Mouse (Mus musculus): ENCODE results near the gene Hist1h3a. TPM values are rescaled to one million over a fixed set of nuclear protein-coding genes. Genes with fewer than 3 reads are reported as not detected.
"Not testable (repeated sequence)": the region's sequence is repeated elsewhere in the genome, so short reads cannot be mapped to it uniquely, and the experiment has no call there.

Gene Hist1h3a
- polyA plus RNA-seq, 1 experiment, result 4.0 TPM

DNA sequence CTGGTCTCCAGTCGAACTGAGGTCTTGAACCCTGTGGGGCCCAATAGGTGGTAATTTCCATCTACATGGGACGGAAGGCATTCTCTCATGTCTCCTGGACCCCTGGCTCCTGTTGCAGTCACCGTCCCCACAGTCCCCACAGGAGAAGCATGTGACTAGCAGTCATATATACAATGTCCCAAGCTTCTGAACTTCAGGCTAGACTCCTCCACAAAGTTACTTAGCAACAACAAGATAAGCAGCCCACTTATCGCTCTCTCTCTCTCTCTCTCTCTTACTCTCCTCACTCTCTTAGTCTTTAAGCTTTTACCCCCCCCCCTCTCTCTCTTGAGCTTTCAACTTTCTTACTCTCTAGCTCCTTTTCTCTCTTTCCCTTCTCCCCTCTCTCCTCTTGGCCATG, 37.9 kb downstream of the Hist1h3a start:
- no peaks in the 10 kb centered on the region for H3K36me3 ChIP-seq (ENCODE audit: control insufficient read depth)
- TF ChIP-seq GATA1 (IDR thresholded peaks at IDR 0.05; ENCODE audit: low read length) (no peak), TAL1 (IDR thresholded peaks at IDR 0.05; ENCODE audit: low read length) (no peak)
- H3K27me3 ChIP-seq (ENCODE audit: control insufficient read depth), result no peaks in the 10 kb centered on the region
- no peaks in the 10 kb centered on the region for H3K9me3 ChIP-seq (ENCODE audit: control insufficient read depth, low read length)
- peaks cover 22% of the 10 kb centered on the region for H3K4me1 ChIP-seq (ENCODE audit: control insufficient read depth)
- no peak overlapping the region for H3K4me3 ChIP-seq (replicated peaks)

DNA sequence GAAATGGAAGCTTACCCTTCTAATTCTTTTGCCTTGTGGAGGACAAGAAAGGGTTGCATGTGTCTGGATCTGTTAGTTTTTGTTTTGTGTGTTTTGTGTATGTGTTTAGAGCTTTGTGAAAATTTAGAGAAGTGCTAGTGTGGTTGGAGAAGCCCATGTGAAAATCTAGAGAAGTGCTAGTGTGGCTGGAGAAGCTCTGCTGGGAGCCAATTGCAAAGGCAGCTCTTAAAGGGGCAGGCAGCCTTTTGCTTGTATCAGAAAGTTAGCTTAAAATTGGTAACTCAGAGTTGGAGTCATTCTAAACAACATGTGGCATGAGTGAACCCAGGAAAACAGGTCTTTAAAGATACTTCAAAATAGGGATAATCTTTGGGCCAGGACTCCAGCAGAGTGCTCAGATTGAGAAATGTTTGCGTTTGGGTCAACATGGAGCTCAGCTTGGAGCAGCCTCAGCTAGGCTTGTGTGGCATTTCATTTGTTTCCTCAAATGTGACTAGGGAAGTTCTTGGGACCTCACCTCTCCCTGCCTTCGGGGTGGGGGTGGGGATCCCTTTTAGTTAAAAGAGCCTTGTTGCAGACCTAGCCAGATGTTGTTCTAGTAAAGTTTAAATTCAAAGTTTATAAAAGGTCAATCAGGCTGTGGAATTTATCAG, 44.5 kb downstream of the Hist1h3a start:
- H3K4me3 ChIP-seq (replicated peaks); H3K36me3 ChIP-seq (ENCODE audit: control insufficient read depth); H3K27me3 ChIP-seq (ENCODE audit: control insufficient read depth); H3K9me3 ChIP-seq (ENCODE audit: control insufficient read depth, low read length); H3K4me1 ChIP-seq (ENCODE audit: control insufficient read depth): not testable (repeated sequence)

DNA sequence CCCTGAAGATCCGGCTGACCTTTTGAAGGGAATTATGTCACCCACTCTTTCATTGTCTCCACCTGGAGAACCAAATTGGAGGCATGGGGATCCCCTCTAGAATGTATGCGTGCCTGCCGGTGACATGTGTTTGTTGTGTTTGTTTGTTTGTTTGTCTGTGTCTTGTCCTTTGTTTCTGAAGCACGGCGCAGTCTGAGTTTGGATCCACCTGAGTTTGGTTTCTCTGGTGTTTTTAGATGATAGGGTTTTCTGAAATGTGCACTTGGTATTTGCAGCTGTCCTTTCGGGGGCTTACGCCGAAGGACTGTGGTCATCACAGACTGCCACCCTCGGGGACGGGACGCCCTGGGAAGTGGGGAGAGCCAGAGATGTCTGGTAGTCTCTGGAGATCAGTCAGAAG, 45.0 kb downstream of the Hist1h3a start:
- no peaks in the 10 kb centered on the region for H3K4me1 ChIP-seq (ENCODE audit: control insufficient read depth)
- peaks cover 8% of the 10 kb centered on the region for H3K27me3 ChIP-seq (ENCODE audit: control insufficient read depth)
- H3K36me3 ChIP-seq (ENCODE audit: control insufficient read depth), result no peaks in the 10 kb centered on the region
- no peaks in the 10 kb centered on the region for H3K9me3 ChIP-seq (ENCODE audit: control insufficient read depth, low read length)
- H3K4me3 ChIP-seq (replicated peaks), result no peak overlapping the region
- TF ChIP-seq GATA1 (IDR thresholded peaks at IDR 0.05; ENCODE audit: low read length) (no peak), TAL1 (IDR thresholded peaks at IDR 0.05; ENCODE audit: low read length) (no peak)

DNA sequence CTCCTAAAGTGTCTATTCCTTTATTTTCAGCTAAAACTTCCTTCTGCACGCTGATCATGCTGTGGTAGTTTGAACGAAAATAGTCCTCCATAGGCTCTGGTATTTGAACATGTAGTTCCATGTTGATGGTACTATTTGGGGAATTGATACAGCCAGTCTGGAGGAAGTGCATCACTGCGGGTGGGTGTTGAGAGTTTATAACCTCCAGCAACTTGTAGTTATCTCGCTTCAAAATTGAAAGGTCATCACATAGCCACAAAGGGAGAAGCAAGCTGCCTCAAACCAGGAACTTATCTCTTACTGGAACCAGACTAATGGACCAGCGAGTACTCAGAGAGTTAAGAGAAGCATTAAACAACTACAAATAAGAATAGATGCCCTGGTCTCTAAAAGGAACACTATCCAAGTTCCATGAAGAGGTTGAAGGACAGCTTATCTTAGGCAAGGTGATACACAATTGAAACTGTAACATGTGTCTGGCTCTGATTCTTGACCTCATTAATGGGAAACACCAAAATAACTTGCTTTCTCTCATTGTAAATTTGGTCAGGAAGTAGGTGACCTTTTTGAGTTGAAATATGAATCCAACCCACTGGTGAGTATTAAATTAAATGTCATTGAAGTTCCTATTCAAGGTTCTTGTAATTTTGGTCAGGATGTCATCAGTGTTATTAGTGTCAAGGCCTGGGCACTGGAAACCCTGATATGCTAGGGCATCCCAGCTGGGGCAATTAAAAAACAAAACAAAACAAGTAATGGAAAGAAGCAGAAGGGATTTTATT, 45.7 kb downstream of the Hist1h3a start:
- Histone ChIP-seq H3K4me1 (ENCODE audit: control insufficient read depth) (no peaks in the 10 kb centered on the region), H3K4me3 (replicated peaks) (no peak overlapping the region), H3K27me3 (ENCODE audit: control insufficient read depth) (peaks cover 15% of the 10 kb centered on the region), H3K36me3 (ENCODE audit: control insufficient read depth) (no peaks in the 10 kb centered on the region), H3K9me3 (ENCODE audit: control insufficient read depth, low read length) (no peaks in the 10 kb centered on the region)
- TF ChIP-seq GATA1 (IDR thresholded peaks at IDR 0.05; ENCODE audit: low read length) (no peak), TAL1 (IDR thresholded peaks at IDR 0.05; ENCODE audit: low read length) (no peak)

Other genes starting within 250 kb of the Hist1h3a start
- 10.1 and 19.7 TPM in 2 replicates for gene Hist1h4h, start 231.3 kb downstream of the Hist1h3a start, polyA plus RNA-seq (2012)
- gene Hist1h2af, start 228.5 kb downstream of the Hist1h3a start, polyA plus RNA-seq (2012), result 52.5 and 62.7 TPM in 2 replicates
- gene Hist1h3g, start 227.0 kb downstream of the Hist1h3a start, polyA plus RNA-seq (2012), result 8.8 and 11.7 TPM in 2 replicates
- gene Hist1h2bh, start 219.0 kb downstream of the Hist1h3a start, polyA plus RNA-seq (2012), result 0.43 and 3.0 TPM in 2 replicates
- 1.3 and 3.3 TPM in 2 replicates for gene Hist1h3f, start 218.3 kb downstream of the Hist1h3a start, polyA plus RNA-seq (2012)
- gene Hist1h4f, start 210.7 kb downstream of the Hist1h3a start, polyA plus RNA-seq (2012), result 8.3 and 13.8 TPM in 2 replicates
- 0.51 and 0.95 TPM in 2 replicates for gene Hist1h1d, start 209.1 kb downstream of the Hist1h3a start, polyA plus RNA-seq (2012)
- gene Hist1h3e, start 200.0 kb downstream of the Hist1h3a start, polyA plus RNA-seq (2012), result 2.9 and 16.6 TPM in 2 replicates
- gene Hist1h2ae, start 191.2 kb downstream of the Hist1h3a start, polyA plus RNA-seq (2012), result 3.6 and 5.2 TPM in 2 replicates
- 14.5 and 18.7 TPM in 2 replicates for gene Hist1h2bg, start 191.0 kb downstream of the Hist1h3a start, polyA plus RNA-seq (2012)
- 6.6 and 15.6 TPM in 2 replicates for gene Hist1h2bf, start 188.2 kb downstream of the Hist1h3a start, polyA plus RNA-seq (2012)
- 5.1 and 8.3 TPM in 2 replicates for gene Hist1h2ad, start 188.0 kb downstream of the Hist1h3a start, polyA plus RNA-seq (2012)
- 1.6 and 4.7 TPM in 2 replicates for gene Hist1h3d, start 186.6 kb downstream of the Hist1h3a start, polyA plus RNA-seq (2012)
- 5.1 and 11.8 TPM in 2 replicates for gene Hist1h4d, start 180.8 kb downstream of the Hist1h3a start, polyA plus RNA-seq (2012)
- gene Hist1h2be, start 141.3 kb downstream of the Hist1h3a start, polyA plus RNA-seq (2012), result 0.33 and 0.67 TPM in 2 replicates
- gene Hist1h1e, start 139.8 kb downstream of the Hist1h3a start, polyA plus RNA-seq (2012), result 2.8 and 8.5 TPM in 2 replicates
- gene Hist1h2ac, start 78.4 kb downstream of the Hist1h3a start, polyA plus RNA-seq (2012), result 1.1 and 2.1 TPM in 2 replicates
- gene Hist1h2bc, start 78.2 kb downstream of the Hist1h3a start, polyA plus RNA-seq (2012), result 17.5 and 20.6 TPM in 2 replicates
- gene Hist1h1t, start 66.6 kb downstream of the Hist1h3a start, polyA plus RNA-seq (2012), result 0.10 TPM in 1 of 2 replicates, not detected in the other
- 0.93 and 3.0 TPM in 2 replicates for gene Hist1h4c, start 63.9 kb downstream of the Hist1h3a start, polyA plus RNA-seq (2012)
- 0.15 and 0.53 TPM in 2 replicates for gene Hfe, start 51.5 kb downstream of the Hist1h3a start, polyA plus RNA-seq (2012)
- gene Hist1h1c, start 23.6 kb downstream of the Hist1h3a start, polyA plus RNA-seq (2012), result 54.6 and 94.3 TPM in 2 replicates
- gene Hist1h3c, start 16.8 kb downstream of the Hist1h3a start, polyA plus RNA-seq (2012), result 3.8 and 7.0 TPM in 2 replicates
- gene Hist1h2bb, start 15.7 kb downstream of the Hist1h3a start, polyA plus RNA-seq (2012), result 5.4 and 12.1 TPM in 2 replicates
- 9.1 and 22.3 TPM in 2 replicates for gene Hist1h2ab, start 11.3 kb downstream of the Hist1h3a start, polyA plus RNA-seq (2012)
- 6.2 and 23.6 TPM in 2 replicates for gene Hist1h3b, start 10.1 kb downstream of the Hist1h3a start, polyA plus RNA-seq (2012)
- gene Hist1h4b, start 5.4 kb downstream of the Hist1h3a start, polyA plus RNA-seq (2012), result 4.5 and 11.8 TPM in 2 replicates
- gene Hist1h4a, start 1.2 kb downstream of the Hist1h3a start, polyA plus RNA-seq (2012), result 10.2 and 21.5 TPM in 2 replicates
- 1.4 TPM in 2 replicates for gene Hist1h1a, start 1.3 kb upstream of the Hist1h3a start, polyA plus RNA-seq (2012)
- gene Trim38, start 7.5 kb upstream of the Hist1h3a start, polyA plus RNA-seq (2012), result not detected in 2 replicates
- gene Slc17a2, start 44.6 kb upstream of the Hist1h3a start, polyA plus RNA-seq (2012), result not detected in 2 replicates
- gene Slc17a3, start 77.0 kb upstream of the Hist1h3a start, polyA plus RNA-seq (2012), result 0.01 TPM in 1 of 2 replicates, not detected in the other
- not detected in 2 replicates for gene Slc17a1, start 105.4 kb upstream of the Hist1h3a start, polyA plus RNA-seq (2012)
- gene Slc17a4, start 152.6 kb upstream of the Hist1h3a start, polyA plus RNA-seq (2012), result not detected in 2 replicates
- not detected in 2 replicates for gene Hist1h2ba, start 171.8 kb upstream of the Hist1h3a start, polyA plus RNA-seq (2012)
- not detected in 2 replicates for gene Hist1h2aa, start 172.1 kb upstream of the Hist1h3a start, polyA plus RNA-seq (2012)
- gene Scgn, start 228.8 kb upstream of the Hist1h3a start, polyA plus RNA-seq (2012), result not detected in 2 replicates

Data from erythroblast, embryonic 14.5 days (primary cell).